Mouse (Mus musculus): Measurements from ENCODE around the gene 4931428F04Rik. TPM values are rescaled to one million over a fixed set of nuclear protein-coding genes. Genes with fewer than 3 reads are reported as not detected.

The 4931428F04Rik gene
- polyA plus RNA-seq, 1 experiment from 2014 or later = 1.5 TPM

Other genes with a start within 250 kb of the 4931428F04Rik start
- not detected in 3 replicates for gene Ces3a, start 241.3 kb downstream of the 4931428F04Rik start, polyA plus RNA-seq (2018)
- not detected in 3 replicates for gene Ces3b, start 206.1 kb downstream of the 4931428F04Rik start, polyA plus RNA-seq (2018)
- gene Ces4a, start 158.1 kb downstream of the 4931428F04Rik start, polyA plus RNA-seq (2018) = not detected in 3 replicates
- 59.1 to 125 TPM (median 65.1 TPM) in 3 replicates for gene Cbfb, start 119.2 kb downstream of the 4931428F04Rik start, polyA plus RNA-seq (2018)
- 15.2 to 26.7 TPM (median 16.3 TPM) in 3 replicates for gene D230025D16Rik, start 64.7 kb downstream of the 4931428F04Rik start, polyA plus RNA-seq (2018)
- gene B3gnt9, start 34.7 kb downstream of the 4931428F04Rik start, polyA plus RNA-seq (2018) = 1.8 to 2.8 TPM (median 2.4 TPM) in 3 replicates
- 8.4 to 20.0 TPM (median 19.9 TPM) in 3 replicates for gene Tradd, start 25.3 kb downstream of the 4931428F04Rik start, polyA plus RNA-seq (2018)
- 2.1 to 7.5 TPM (median 3.9 TPM) in 3 replicates for gene Fbxl8, start 25.2 kb downstream of the 4931428F04Rik start, polyA plus RNA-seq (2018)
- 2.9 to 8.0 TPM (median 3.4 TPM) in 3 replicates for gene Hsf4, start 20.1 kb downstream of the 4931428F04Rik start, polyA plus RNA-seq (2018)
- gene Nol3, start 13.7 kb downstream of the 4931428F04Rik start, polyA plus RNA-seq (2018) = 0.16 to 0.77 TPM (median 0.73 TPM) in 3 replicates
- 0.19 to 0.32 TPM in 2 of 3 replicates, not detected in the other for gene Exoc3l, start 6.2 kb upstream of the 4931428F04Rik start, polyA plus RNA-seq (2018)
- gene E2f4, start 7.8 kb upstream of the 4931428F04Rik start, polyA plus RNA-seq (2018) = 30.2 to 47.0 TPM (median 34.1 TPM) in 3 replicates
- gene Elmo3, start 15.7 kb upstream of the 4931428F04Rik start, polyA plus RNA-seq (2018) = 0.29 to 0.43 TPM (median 0.33 TPM) in 3 replicates
- 0.63 to 1.4 TPM (median 0.77 TPM) in 3 replicates for gene Lrrc29, start 36.4 kb upstream of the 4931428F04Rik start, polyA plus RNA-seq (2018)
- 19.5 to 78.9 TPM (median 58.8 TPM) in 3 replicates for gene Tmem208, start 36.5 kb upstream of the 4931428F04Rik start, polyA plus RNA-seq (2018)
- gene Fhod1, start 58.1 kb upstream of the 4931428F04Rik start, polyA plus RNA-seq (2018) = 5.6 to 17.0 TPM (median 9.8 TPM) in 3 replicates
- 0.36 to 0.94 TPM (median 0.36 TPM) in 3 replicates for gene Slc9a5, start 59.0 kb upstream of the 4931428F04Rik start, polyA plus RNA-seq (2018)
- gene Plekhg4, start 83.4 kb upstream of the 4931428F04Rik start, polyA plus RNA-seq (2018) = not detected in 3 replicates
- gene Kctd19, start 123.6 kb upstream of the 4931428F04Rik start, polyA plus RNA-seq (2018) = not detected in 3 replicates
- 0.13 TPM in 1 of 3 replicates, not detected in the others for gene Lrrc36, start 123.7 kb upstream of the 4931428F04Rik start, polyA plus RNA-seq (2018)
- gene Tppp3, start 181.7 kb upstream of the 4931428F04Rik start, polyA plus RNA-seq (2018) = 0.20 to 1.0 TPM (median 0.49 TPM) in 3 replicates
- 6.8 to 10.0 TPM (median 7.3 TPM) in 3 replicates for gene Zdhhc1, start 207.0 kb upstream of the 4931428F04Rik start, polyA plus RNA-seq (2018)
- gene Hsd11b2, start 228.9 kb upstream of the 4931428F04Rik start, polyA plus RNA-seq (2018) = not detected in 3 replicates